Mouse (Mus musculus): ENCODE measurements around the gene Wscd2.
A peak's percentile ranks its signal among the peaks of the same experiment; 100 is the strongest.

Gene Wscd2

GRCm38 (mm10) chr5:113610490-113610889 is 120.4 kb downstream of the Wscd2 start:
- no peak for DNase-seq (ENCODE audit: low spot score in 2 of 2)

GRCm38 (mm10) chr5:113611131-113611530 is 121.0 kb downstream of the Wscd2 start:
- no peak for DNase-seq (ENCODE audit: low spot score in 2 of 2)

GRCm38 (mm10) chr5:113611771-113612233 is 121.7 kb downstream of the Wscd2 start:
- DNase-seq (ENCODE audit: low spot score in 2 of 2), result peak in 1 of 2 experiments; percentile 60

- DNase-seq (ENCODE audit: low spot score in 2 of 2), result no peak
Observed at GRCm38 (mm10) chr5:113618716-113619115, 128.6 kb downstream of the Wscd2 start.

GRCm38 (mm10) chr5:113619151-113619550 is 129.0 kb downstream of the Wscd2 start:
- no peak for DNase-seq (ENCODE audit: low spot score in 2 of 2)

GRCm38 (mm10) chr5:113620130-113620716 is 130.1 kb downstream of the Wscd2 start:
- DNase-seq (ENCODE audit: low spot score in 2 of 2), result no peak

- DNase-seq (ENCODE audit: low spot score in 2 of 2), result no peak
Observed at GRCm38 (mm10) chr5:113620999-113621398, 130.9 kb downstream of the Wscd2 start.

- no peak for DNase-seq (ENCODE audit: low spot score in 2 of 2)
Observed at GRCm38 (mm10) chr5:113623052-113623451, 132.9 kb downstream of the Wscd2 start.

GRCm38 (mm10) chr5:113625068-113625467 is 134.9 kb downstream of the Wscd2 start:
- DNase-seq (ENCODE audit: low spot score in 2 of 2), result no peak

GRCm38 (mm10) chr5:113626352-113626751 is 136.2 kb downstream of the Wscd2 start:
- no peak for DNase-seq (ENCODE audit: low spot score in 2 of 2)

- no peak for DNase-seq (ENCODE audit: low spot score in 2 of 2)
Observed at GRCm38 (mm10) chr5:113626991-113627390, 136.9 kb downstream of the Wscd2 start.

- peak in 1 of 2 experiments; percentile 47 for DNase-seq (ENCODE audit: low spot score in 2 of 2)
Observed at GRCm38 (mm10) chr5:113627820-113628437, 137.8 kb downstream of the Wscd2 start.

GRCm38 (mm10) chr5:113629248-113629647 is 139.1 kb downstream of the Wscd2 start:
- DNase-seq (ENCODE audit: low spot score in 2 of 2), result no peak

- DNase-seq (ENCODE audit: low spot score in 2 of 2), result no peak
Observed at GRCm38 (mm10) chr5:113630116-113630515, 140.0 kb downstream of the Wscd2 start.

GRCm38 (mm10) chr5:113633037-113633714 is 143.0 kb downstream of the Wscd2 start:
- peak in 1 of 2 experiments; percentile 47 for DNase-seq (ENCODE audit: low spot score in 2 of 2)

- peak in 1 of 2 experiments; percentile 26 for DNase-seq (ENCODE audit: low spot score in 2 of 2)
Observed at GRCm38 (mm10) chr5:113634024-113634651, 144.0 kb downstream of the Wscd2 start.

GRCm38 (mm10) chr5:113634887-113635610 is 144.9 kb downstream of the Wscd2 start:
- no peak for DNase-seq (ENCODE audit: low spot score in 2 of 2)

GRCm38 (mm10) chr5:113635861-113636565 is 145.9 kb downstream of the Wscd2 start:
- DNase-seq (ENCODE audit: low spot score in 2 of 2), result no peak

GRCm38 (mm10) chr5:113637631-113638030 is 147.5 kb downstream of the Wscd2 start:
- DNase-seq (ENCODE audit: low spot score in 2 of 2), result no peak

- no peak for DNase-seq (ENCODE audit: low spot score in 2 of 2)
Observed at GRCm38 (mm10) chr5:113638055-113638454, 147.9 kb downstream of the Wscd2 start.

- DNase-seq (ENCODE audit: low spot score in 2 of 2), result no peak
Observed at GRCm38 (mm10) chr5:113639126-113639525, 149.0 kb downstream of the Wscd2 start.
